Mouse (Mus musculus) lung, adult 18-20 months (tissue): ENCODE data around the gene Sema5b.

Experiments used
- DNase-seq, 2 experiments: peaks; one replicate each; pipeline ENCODE4 v3.0.0; 2022; ENCODE audit warnings: mixed read lengths in 2 of 2

Gene Sema5b

GRCm38 (mm10) chr16:35639505-35639904 lies 98.6 kb downstream of the Sema5b start:
- no peak for DNase-seq

DNA sequence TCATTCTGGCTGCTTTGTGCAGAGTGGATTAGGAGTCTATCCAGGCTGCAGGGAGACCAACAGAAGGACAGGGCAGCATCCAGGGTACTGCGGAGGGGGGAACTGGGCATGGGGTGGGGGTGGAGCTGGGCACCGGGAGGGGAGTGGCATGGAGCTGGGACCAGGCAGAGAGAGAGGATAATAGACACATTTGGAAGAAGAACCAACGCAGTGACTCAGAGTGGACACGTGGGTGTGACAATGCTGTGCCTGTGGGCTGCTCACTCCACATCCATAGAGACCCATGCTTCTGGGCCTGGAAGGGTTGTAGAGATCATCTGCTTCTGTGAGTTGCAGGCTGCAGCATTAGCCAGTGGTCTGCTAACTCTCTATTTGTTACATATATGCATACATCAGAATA lies 107.9 kb downstream of the Sema5b start:
- DNase-seq: no peak

- DNase-seq: no peak
Measured at GRCm38 (mm10) chr16:35652206-35652605, 111.3 kb downstream of the Sema5b start.

GRCm38 (mm10) chr16:35652706-35653105 lies 111.8 kb downstream of the Sema5b start:
- DNase-seq: no peak

- no peak for DNase-seq
Measured at GRCm38 (mm10) chr16:35653951-35654350, 113.0 kb downstream of the Sema5b start.

DNA sequence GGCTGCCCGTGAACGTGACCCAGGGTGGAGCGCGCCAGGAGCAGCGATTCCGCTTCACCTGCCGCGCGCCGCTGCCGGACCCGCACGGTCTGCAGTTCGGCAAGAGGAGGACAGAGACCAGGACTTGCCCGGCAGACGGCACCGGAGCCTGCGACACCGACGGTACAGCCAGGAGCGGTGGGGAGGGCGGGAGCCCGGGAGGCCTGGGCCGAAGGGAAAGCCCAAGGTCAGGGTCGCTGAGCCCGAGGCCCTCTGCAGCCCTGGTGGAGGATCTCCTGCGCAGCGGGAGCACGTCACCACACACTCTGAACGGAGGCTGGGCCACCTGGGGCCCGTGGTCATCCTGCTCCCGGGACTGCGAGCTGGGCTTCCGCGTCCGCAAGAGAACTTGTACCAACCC lies 119.3 kb downstream of the Sema5b start:
- no peak for DNase-seq

GRCm38 (mm10) chr16:35663831-35664414 lies 123.0 kb downstream of the Sema5b start:
- no peak for DNase-seq

DNA sequence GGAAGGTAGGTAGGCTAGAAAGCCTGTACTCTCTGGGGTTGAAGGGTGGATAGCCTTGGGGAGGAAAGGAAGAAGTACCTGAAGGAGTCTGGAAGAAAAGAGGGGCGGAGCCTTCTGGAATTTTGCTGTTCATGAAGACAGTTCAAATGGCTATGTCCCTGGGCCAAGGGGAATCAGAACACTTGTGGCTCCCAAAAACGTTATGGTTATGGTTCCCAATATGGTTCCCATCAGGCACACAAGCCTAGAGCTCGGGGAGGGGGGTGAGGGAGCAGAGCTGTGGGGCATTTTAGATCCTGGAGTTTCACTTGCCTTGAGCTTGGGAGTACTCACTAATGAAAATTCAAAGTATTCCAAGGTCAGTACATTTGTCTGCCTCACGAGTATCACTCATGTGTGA lies 123.9 kb downstream of the Sema5b start:
- no peak for DNase-seq

DNA sequence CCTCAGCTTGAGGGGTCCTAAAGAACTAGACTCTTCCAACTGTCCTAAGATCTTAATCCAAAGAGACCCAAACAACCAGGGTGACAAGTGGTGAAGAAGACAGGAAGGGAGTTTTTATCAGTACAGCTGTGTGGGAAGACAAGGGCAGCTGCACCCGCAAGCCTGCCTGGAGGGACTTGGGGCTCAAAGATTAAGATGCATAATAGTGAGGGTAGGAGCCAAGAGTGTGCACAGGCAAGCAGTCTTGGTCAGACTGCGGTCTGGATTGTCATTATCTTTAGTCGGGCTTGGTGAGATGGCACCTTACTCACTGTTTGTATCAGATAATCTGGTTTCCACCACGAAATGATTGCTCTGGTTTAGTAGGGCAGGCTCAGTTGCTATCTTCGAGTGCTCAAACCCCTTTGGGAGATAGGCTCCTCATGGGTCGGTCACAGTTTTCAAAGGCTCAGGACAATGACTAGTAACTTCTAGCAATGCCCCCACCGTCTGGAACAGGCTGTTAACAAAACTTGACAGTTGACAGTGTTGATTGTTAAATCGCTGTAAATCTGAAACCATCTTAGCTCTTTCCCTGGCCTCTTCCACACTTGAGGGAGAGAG lies 136.7 kb downstream of the Sema5b start:
- no peak for DNase-seq

GRCm38 (mm10) chr16:35678476-35678875 lies 137.5 kb downstream of the Sema5b start:
- DNase-seq: no peak

DNA sequence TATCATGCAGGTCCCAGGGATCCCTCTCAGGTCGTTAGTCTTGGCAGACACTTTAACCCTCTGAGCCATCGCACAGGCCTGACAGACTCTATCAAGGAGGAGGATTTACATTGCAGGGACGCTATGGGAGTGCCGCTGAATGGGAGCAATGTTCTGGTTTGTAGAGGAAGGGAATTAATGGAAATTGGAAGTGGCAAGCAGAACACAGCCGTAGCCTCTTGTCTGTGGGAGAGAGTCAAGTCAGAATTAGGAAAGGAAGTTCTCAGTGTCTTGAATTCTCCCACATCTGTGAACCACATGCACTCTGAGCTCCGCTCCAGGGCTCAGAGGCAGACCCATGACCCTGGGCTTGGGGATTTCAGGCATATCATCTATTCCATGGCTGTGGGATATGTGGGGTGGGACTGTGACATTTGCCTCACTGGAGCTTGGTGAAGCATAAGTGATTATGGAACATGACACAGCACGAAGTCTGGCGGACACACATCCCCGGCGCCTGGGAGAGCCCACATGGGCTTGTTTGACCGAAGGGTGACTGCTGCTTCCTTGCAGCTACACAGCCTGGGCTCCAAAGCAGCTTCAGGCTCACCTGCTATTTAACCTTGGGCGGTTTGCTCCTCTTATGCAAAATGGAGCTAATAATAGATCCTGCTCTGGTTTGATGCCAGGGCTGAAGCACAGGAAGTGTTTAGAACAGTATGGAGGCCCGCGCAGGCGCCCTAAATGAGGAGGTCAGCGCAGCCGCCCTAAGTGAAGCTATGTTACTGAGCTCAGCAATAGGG lies 140.6 kb downstream of the Sema5b start:
- DNase-seq: no peak

- DNase-seq: no peak
Measured at GRCm38 (mm10) chr16:35685027-35685426, 144.1 kb downstream of the Sema5b start.

DNA sequence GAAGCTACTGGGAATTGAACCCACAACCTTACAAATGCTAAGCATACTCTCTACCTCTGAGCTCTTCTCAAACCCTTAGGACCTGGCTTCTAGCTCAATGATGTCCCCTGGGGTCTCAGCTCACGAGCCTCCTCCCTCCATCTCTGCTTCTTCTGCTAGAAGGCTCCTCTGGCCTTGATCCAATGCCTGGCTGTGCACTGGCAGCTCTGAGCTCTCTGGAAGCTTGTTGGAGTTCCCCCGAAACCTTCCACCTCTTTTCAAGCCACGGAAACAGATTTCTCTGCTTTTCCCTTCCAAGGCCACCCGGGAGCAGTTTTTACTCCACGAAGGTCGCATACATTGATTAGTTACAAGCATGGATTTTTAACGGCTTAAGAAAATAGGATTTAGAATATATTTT lies 145.5 kb downstream of the Sema5b start:
- DNase-seq: no peak

GRCm38 (mm10) chr16:35691606-35692005 lies 150.7 kb downstream of the Sema5b start:
- DNase-seq: peak in 1 of 2 experiments; percentile 12

DNA sequence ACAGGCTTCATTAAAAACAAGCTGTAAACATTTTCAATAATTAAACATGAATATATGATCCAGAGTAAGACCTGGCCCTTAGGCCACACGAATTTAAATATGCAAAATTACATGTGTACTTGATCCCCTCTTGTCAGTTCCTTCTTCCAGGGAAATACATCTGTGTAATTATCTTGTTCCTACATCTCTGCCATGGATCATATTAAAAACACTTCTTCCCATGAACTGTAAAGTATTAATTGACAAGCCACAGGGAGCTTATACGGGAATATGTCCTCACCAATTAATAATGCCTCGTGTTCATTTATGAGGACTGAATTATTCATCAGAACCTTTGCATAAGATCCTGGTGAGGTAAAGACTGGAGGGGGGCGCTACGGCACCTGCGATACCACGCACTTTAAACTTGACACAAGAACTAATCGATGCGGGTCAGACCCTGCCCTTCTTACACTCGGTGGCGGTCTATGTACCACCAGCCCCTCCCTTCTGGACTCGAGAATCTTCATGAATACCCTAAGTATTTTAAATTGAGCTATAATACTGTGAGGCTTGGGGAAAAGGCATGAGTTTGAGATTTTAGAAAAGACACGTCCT lies 153.4 kb downstream of the Sema5b start:
- no peak for DNase-seq

DNA sequence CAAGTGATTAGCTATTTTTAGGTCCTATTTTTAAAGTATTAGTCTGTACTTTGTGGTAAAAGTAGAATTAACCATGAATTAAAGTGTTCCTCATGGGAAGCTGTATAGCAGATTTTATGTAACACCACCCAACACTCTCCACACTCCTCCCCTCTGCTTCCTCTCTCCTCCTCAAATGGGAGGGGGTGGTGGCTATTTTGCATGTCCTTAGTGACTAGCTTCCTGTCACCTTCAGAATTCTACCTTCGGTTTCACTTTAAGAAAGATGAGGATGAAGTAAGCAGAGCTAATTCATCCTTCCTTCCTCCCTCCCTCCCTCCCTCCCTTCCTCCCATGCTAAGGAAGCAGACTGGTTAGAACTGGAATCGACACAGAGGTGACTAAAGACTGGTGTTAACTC lies 155.2 kb downstream of the Sema5b start:
- no peak for DNase-seq

GRCm38 (mm10) chr16:35701823-35702222 lies 160.9 kb downstream of the Sema5b start:
- no peak for DNase-seq

GRCm38 (mm10) chr16:35703763-35704679 lies 163.1 kb downstream of the Sema5b start:
- no peak for DNase-seq

DNA sequence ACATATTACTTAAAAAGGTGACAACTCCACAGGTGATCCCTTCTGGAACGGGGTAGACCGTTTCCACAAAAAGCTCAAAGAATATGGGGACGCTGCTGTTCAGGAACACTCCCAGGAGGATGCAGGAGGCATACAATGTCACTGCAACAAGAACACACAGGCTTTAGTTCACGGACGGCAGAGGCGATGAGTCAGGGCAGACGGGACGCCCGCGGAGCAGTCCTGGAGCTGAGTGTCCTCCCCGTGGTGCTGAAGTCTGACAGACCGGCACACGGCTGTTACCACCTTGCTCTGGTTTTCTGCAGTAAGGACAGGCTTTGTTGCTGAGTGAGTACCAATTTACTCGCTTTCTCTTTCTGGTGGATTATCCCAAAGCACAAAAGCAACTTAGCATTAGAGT lies 163.9 kb downstream of the Sema5b start:
- no peak for DNase-seq

GRCm38 (mm10) chr16:35707004-35707403 lies 166.1 kb downstream of the Sema5b start:
- no peak for DNase-seq

DNA sequence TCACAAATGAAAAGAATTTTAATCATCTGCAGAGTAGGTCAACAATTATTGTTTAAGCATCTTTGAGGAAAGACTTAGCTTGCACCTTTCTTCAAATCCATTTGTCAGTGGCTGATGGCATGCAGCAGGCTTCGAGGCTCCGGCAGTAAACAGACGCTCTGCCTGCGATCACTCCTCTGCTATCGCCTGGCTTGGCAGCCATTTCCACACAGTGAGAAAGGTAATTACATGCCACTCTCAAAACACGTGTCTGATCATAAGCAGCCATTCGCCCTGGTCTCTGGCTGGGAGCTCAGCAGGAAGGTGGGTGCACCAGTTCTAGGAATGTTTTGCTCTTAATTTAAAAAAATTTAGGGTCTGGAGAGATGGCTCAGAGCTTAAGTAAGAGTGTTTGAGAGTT lies 170.1 kb downstream of the Sema5b start:
- DNase-seq: no peak

- no peak for DNase-seq
Measured at GRCm38 (mm10) chr16:35713606-35714005, 172.7 kb downstream of the Sema5b start.
